Mouse (Mus musculus): Measurements from ENCODE around the gene Poc1a. TPM values are rescaled to one million over a fixed set of nuclear protein-coding genes. Genes with fewer than 3 reads are reported as not detected.

Gene Poc1a
- polyA plus RNA-seq, 1 experiment from 2014 or later: 27.8 TPM

DNA sequence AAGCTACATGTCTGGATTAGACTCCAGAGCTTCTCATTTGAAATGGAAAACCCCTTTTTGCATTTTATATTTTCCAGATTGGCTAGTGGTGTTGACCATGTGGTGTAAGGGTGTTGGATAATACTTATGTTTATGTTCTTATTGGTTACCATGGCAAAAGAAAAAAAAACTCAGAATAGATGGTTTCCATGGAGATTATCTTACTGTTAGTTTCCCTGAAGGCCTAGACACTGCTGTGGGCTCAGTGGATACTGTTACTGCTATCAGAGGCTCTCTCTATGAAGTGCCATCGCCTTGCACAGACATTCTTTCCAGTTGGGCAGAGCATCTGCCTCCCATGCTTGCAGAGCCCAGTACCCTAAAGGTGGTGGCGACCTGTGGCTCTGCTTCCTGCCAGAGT is 37.2 kb downstream of the Poc1a start:
- no peak overlapping the region for H3K9ac ChIP-seq
- no peak overlapping the region for H3K4me2 ChIP-seq
- 15% methylated on average over 2 of the region's 2 CpGs for WGBS
- peak overlapping the region; percentile 53; the same call in 1 of the 2 replicates for H3K27ac ChIP-seq (ENCODE audit: poor library complexity, severe bottlenecking)
- peak; percentile 66; the same call in 1 of the 2 replicates for ATAC-seq (ENCODE audit: insufficient number of reproducible peaks, low FRiP score)
- peaks cover 32% of the 10 kb centered on the region for H3K4me1 ChIP-seq (replicated peaks)
- no peaks in the 10 kb centered on the region for H3K27me3 ChIP-seq (replicated peaks)
- H3K9me3 ChIP-seq (replicated peaks): no peaks in the 10 kb centered on the region
- 0 out of 2 replicates have a peak, but pooled peaks cover 4% of the 10 kb centered on the region for H3K36me3 ChIP-seq
- no peak overlapping the region for H3K4me3 ChIP-seq

DNA sequence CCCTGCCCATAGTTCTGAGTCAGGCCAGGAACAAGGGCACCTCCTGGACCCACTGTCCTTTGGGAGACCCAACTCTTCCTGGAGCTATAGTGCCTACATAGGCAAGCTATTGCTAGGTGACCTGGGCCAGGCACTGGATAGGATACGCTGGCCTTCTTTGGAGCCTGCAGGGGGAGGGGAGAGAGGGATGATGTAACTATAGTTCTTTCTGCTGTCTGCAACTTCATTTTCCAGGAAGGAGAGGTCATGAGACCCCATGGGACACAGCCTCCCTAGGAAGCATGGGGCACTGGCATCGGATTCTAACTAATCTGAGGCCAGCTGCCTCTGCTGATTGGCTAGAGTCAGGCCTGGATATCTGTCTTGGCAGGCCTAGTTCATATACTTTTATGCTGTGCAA is 38.2 kb downstream of the Poc1a start:
- no peak overlapping the region for H3K4me3 ChIP-seq
- peaks cover 32% of the 10 kb centered on the region for H3K4me1 ChIP-seq (replicated peaks)
- H3K9me3 ChIP-seq (replicated peaks): no peaks in the 10 kb centered on the region
- no peak overlapping the region for H3K9ac ChIP-seq
- ATAC-seq (ENCODE audit: insufficient number of reproducible peaks, low FRiP score): peak; percentile 53; the same call in 1 of the 2 replicates
- 0 out of 2 replicates have a peak, but pooled peaks cover 4% of the 10 kb centered on the region for H3K36me3 ChIP-seq
- no peak overlapping the region for H3K4me2 ChIP-seq
- 18% methylated on average over 2 of the region's 2 CpGs for WGBS
- H3K27me3 ChIP-seq (replicated peaks): no peaks in the 10 kb centered on the region
- H3K27ac ChIP-seq (ENCODE audit: poor library complexity, severe bottlenecking): peak overlapping the region; percentile 52; the same call in 1 of the 2 replicates

DNA sequence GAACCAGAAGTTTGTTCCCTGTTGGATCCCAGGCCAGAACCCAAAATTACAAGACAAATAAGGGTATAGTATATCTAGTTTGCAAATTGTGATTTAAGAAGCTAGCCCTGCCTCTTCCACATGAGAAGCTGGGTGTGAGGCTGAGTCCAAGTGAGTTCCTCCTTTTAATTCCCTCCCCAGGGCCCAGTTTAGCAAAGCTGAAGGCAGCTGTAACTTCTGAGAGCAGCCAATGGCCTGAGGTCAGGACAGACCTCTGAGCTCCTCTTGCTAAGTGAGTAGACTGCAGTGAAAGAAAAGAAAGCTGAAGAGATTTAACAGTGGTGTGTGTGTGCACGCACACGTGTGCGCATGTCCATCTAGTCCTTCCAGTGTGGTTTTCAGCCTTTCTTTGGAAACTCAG is 41.6 kb downstream of the Poc1a start:
- no peaks in the 10 kb centered on the region for H3K9me3 ChIP-seq (replicated peaks)
- no peak for ATAC-seq (ENCODE audit: insufficient number of reproducible peaks, low FRiP score)
- H3K4me1 ChIP-seq (replicated peaks): peaks cover 26% of the 10 kb centered on the region
- no peaks in the 10 kb centered on the region for H3K27me3 ChIP-seq (replicated peaks)
- WGBS: 97% methylated on average over 3 of the region's 3 CpGs
- no peak overlapping the region for H3K4me2 ChIP-seq
- no peak overlapping the region for H3K4me3 ChIP-seq
- no peak overlapping the region for H3K9ac ChIP-seq
- no peak overlapping the region for H3K27ac ChIP-seq (ENCODE audit: poor library complexity, severe bottlenecking)
- H3K36me3 ChIP-seq: no peaks in the 10 kb centered on the region

DNA sequence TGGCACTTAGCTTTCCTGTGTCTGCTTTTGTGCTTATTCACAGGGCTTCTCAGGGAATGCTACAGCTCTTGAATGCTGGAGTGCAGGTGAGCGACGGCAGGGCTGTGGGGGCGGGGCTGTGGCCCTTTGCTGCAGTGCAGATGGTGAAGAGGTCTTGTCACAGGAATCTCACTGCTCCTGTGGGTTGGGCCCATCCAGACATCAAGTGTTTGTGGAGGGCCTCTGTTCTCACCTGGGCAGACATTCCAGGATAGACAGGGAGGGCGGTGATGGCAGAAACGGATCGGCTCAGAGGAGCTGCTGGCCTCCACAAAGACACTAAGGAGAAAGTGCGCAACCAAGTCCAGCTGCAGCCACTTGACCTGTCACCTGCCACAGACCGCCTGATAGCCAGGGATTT is 45.4 kb downstream of the Poc1a start:
- 61% methylated on average over 8 of the region's 8 CpGs for whole genome bisulfite sequencing
- no peaks in the 10 kb centered on the region for H3K9me3 ChIP-seq (replicated peaks)
- H3K4me1 ChIP-seq (replicated peaks): peaks cover 11% of the 10 kb centered on the region
- no peak for ATAC-seq (ENCODE audit: insufficient number of reproducible peaks, low FRiP score)
- no peak overlapping the region for H3K27ac ChIP-seq (ENCODE audit: poor library complexity, severe bottlenecking)
- no peak overlapping the region for H3K4me3 ChIP-seq
- H3K4me2 ChIP-seq: no peak overlapping the region
- no peaks in the 10 kb centered on the region for H3K27me3 ChIP-seq (replicated peaks)
- H3K9ac ChIP-seq: no peak overlapping the region
- peaks cover 4% of the 10 kb centered on the region for H3K36me3 ChIP-seq

DNA sequence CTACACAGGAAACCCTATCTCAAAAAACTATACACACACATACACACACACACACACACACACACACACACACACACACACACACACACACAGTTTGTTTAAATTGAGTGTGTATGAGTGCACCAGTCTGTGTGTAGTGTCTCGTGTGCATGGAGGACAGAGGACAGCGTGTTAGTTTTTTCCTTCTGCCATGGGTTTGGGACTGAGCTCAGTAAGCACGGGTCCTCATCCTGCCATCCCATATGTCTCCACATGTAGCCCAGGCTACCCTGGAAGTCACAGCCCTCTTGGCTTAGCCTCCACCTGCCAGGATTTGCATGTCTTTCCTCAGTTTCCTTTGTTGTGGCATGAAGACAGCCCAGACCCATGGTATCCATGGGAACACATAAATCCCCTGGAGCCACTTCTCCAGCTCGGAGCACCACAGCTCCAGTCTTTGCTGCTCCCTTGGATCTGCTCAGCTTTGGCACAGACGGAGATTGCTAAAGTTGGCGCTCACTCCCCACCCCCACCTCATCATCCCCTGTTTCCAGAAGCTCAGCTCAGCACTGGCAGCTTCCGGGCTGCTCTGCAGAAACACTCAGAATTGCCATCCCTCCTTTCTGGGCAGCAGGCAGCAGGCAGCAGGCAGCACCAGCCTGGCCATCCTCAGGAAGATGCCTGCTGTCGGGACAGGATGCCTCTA is 46.4 kb downstream of the Poc1a start:
- Histone ChIP-seq H3K36me3 (peaks cover 4% of the 10 kb centered on the region), H3K4me1 (replicated peaks) (peaks cover 11% of the 10 kb centered on the region), H3K9me3 (replicated peaks) (no peaks in the 10 kb centered on the region), H3K4me2 (no peak overlapping the region), H3K27ac (ENCODE audit: poor library complexity, severe bottlenecking) (no peak overlapping the region), H3K27me3 (replicated peaks) (no peaks in the 10 kb centered on the region), H3K9ac (no peak overlapping the region), H3K4me3 (no peak overlapping the region)
- 83% methylated on average over 8 of the region's 8 CpGs for WGBS
- ATAC-seq (ENCODE audit: insufficient number of reproducible peaks, low FRiP score): no peak

DNA sequence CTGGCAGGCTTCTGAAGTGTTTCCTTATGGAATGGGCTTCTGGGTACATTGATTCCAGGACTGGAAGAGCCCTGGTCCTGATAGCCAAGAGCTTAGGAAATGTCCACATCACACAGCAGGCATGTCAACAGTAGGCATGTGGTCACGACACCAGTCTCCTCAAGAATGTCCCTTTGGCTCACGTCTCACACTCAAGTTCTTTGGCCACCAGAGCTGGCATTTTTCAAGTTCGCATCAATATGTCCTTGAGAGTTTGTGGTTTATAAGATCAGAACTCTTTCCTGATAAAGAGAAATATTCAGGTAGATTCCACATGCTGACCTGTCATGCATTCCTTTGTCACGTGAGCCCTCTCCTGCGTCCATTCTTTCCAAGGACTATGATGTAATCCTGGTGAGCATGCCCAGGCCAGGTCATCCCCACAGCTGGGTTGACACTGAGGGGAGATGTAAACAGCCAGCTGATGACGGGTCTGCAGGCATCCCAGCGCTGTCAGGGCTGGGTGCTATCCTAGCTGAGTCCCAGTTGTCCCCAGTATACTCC is 47.3 kb downstream of the Poc1a start:
- no peaks in the 10 kb centered on the region for H3K27me3 ChIP-seq (replicated peaks)
- H3K36me3 ChIP-seq: peaks cover 4% of the 10 kb centered on the region
- ATAC-seq (ENCODE audit: insufficient number of reproducible peaks, low FRiP score): peak; percentile 52; the same call in 1 of the 2 replicates
- H3K27ac ChIP-seq (ENCODE audit: poor library complexity, severe bottlenecking): no peak overlapping the region
- H3K4me3 ChIP-seq: no peak overlapping the region
- peaks cover 11% of the 10 kb centered on the region; the same call in 1 of the 2 replicates for H3K4me1 ChIP-seq (replicated peaks)
- H3K9ac ChIP-seq: no peak overlapping the region
- H3K4me2 ChIP-seq: no peak overlapping the region
- WGBS: 68% methylated on average over 7 of the region's 7 CpGs
- no peaks in the 10 kb centered on the region for H3K9me3 ChIP-seq (replicated peaks)

DNA sequence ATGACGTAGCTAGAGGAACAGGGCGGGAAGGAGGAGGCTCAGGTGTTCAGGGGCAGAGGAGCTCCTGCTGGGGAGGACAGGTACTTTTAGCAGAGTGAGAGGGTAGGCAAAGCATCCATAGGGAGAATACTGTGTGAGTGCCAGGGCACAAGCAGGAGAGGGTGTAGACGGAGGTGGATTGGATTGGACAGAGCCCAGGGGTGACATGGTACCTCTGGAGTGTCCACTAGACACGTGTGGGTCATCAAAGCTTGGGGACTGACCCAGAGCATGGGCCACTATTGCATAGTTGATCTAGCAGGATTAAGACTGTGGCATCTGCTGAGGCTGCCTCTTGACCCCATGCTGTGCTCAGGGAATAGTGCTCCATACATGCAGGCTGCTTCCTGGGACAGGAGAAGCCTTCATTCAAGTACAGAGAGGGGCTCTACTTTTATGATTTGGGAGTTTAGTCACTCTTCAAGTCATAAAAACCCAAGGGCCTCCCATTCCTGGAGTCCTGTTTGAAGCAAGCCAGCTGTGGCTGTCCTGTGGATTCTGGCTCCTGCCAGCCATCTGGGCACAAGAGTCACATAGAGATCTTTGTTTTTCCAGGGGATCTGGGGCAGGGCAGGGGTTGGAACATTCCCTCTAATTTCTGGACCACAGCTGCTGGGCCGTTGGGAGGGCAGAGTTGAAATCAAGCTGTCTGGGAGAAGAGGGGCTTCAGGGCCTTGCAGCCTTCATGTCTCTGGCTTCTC is 48.1 kb downstream of the Poc1a start:
- no peak overlapping the region for H3K9ac ChIP-seq
- 74% methylated on average over 5 of the region's 5 CpGs for WGBS

DNA sequence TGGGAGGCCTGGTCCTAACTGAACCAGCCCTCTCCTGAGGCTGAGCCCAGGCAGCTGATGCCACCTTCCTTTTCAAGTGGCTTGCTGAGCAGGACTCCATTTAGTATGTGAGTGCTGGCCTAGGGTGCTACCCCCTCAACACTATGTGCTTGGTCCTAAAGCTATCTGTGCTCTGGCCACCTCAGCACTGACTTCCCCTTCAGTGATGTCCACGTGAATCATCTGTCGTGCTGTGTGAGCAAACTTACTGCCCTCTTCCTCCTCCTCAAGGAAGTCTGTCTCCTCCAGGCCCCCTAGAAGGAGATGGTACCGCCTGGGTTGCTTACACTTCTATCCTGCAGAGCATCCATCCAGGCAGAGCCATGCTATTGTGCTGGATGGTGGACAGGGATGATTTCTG is 51.9 kb downstream of the Poc1a start:
- Histone ChIP-seq H3K27ac (ENCODE audit: poor library complexity, severe bottlenecking) (no peak overlapping the region), H3K27me3 (replicated peaks) (no peaks in the 10 kb centered on the region), H3K9ac (no peak overlapping the region), H3K4me1 (replicated peaks) (peaks cover 21% of the 10 kb centered on the region), H3K4me2 (no peak overlapping the region), H3K36me3 (peaks cover 4% of the 10 kb centered on the region), H3K4me3 (no peak overlapping the region), H3K9me3 (replicated peaks) (no peaks in the 10 kb centered on the region)
- 64% methylated on average over 3 of the region's 3 CpGs for WGBS
- no peak for ATAC-seq (ENCODE audit: insufficient number of reproducible peaks, low FRiP score)

More for the DNA sequence above, 48.1 kb downstream of the Poc1a start:
- H3K4me2 ChIP-seq: no peak overlapping the region
- no peak overlapping the region for H3K4me3 ChIP-seq
- no peak overlapping the region for H3K27ac ChIP-seq (ENCODE audit: poor library complexity, severe bottlenecking)
- H3K9me3 ChIP-seq (replicated peaks): no peaks in the 10 kb centered on the region
- H3K4me1 ChIP-seq (replicated peaks): peaks cover 11% of the 10 kb centered on the region; the same call in 1 of the 2 replicates
- peaks cover 4% of the 10 kb centered on the region for H3K36me3 ChIP-seq
- no peaks in the 10 kb centered on the region for H3K27me3 ChIP-seq (replicated peaks)
- ATAC-seq (ENCODE audit: insufficient number of reproducible peaks, low FRiP score): no peak

DNA sequence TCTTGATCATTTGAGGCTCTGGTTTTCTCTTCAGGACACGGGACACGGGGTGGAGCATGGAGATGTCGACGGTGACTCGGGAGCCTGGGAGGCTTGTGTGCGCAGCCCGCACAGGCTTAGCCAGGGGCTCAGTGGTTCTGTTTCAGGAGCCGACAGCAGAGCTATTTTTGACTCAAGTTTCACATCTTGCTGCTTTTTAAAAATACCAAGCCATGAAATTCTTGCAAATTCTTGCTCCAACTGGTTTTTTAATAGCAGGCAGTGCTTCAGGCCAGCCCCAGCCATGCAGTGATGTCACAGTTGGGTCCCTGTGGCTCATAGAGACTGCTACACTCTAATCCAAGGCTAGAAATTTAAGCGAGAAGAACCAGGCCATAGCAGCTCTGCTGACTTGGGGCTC is 56.8 kb downstream of the Poc1a start:
- no peak for ATAC-seq (ENCODE audit: insufficient number of reproducible peaks, low FRiP score)
- Histone ChIP-seq H3K36me3 (no peaks in the 10 kb centered on the region; the same call in 1 of the 2 replicates), H3K9ac (no peak overlapping the region), H3K9me3 (replicated peaks) (no peaks in the 10 kb centered on the region), H3K27ac (ENCODE audit: poor library complexity, severe bottlenecking) (peak overlapping the region; percentile 12; the same call in 1 of the 2 replicates), H3K4me3 (no peak overlapping the region), H3K4me1 (replicated peaks) (peaks cover 47% of the 10 kb centered on the region), H3K4me2 (no peak overlapping the region), H3K27me3 (replicated peaks) (no peaks in the 10 kb centered on the region)
- 61% methylated on average over 9 of the region's 9 CpGs for WGBS

DNA sequence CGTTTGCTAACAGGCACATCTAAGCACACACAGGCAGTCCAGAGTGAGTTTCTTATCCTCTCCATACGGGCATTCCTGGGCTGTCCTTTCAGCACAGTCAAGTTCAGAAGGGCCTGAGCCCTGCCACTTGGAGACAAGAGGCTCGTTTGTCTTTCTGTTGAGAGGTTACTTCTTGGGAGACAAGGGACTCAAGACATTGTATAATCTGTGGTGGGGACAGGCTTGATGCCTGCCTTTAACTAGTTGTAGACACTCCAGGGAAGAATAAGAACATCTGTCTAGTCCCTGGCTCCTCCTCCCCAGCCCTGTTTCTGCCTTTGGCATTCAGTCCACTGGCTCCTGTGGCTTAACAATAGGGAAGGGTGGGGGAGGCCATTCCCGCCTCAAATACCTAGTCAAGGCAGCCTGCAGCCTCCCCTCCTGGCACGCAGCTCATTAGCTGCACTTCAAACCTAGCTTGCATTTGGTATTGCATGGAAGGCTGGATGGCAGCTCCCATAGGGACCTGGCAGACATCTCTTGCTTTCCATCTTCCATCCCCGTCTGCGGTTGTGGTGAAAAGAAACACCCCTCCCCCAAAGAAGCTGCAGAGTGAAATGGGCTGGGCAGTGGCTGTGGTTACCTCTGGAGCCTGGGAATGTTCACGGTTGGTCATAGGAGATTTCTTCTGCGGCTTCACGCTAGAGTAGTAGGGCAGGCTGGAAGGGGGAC is 57.8 kb downstream of the Poc1a start:
- peak overlapping the region; percentile 12; the same call in 1 of the 2 replicates for H3K27ac ChIP-seq (ENCODE audit: poor library complexity, severe bottlenecking)

More for the DNA sequence above, 57.8 kb downstream of the Poc1a start:
- no peaks in the 10 kb centered on the region for H3K9me3 ChIP-seq (replicated peaks)
- 0 out of 2 replicates have a peak overlapping the region, but pooled peaks have one; percentile 3 for H3K9ac ChIP-seq
- H3K4me1 ChIP-seq (replicated peaks): peaks cover 47% of the 10 kb centered on the region
- H3K27me3 ChIP-seq (replicated peaks): no peaks in the 10 kb centered on the region
- 0 out of 2 replicates have a peak, but pooled peaks have one; percentile 20 for ATAC-seq (ENCODE audit: insufficient number of reproducible peaks, low FRiP score)
- H3K36me3 ChIP-seq: no peaks in the 10 kb centered on the region; the same call in 1 of the 2 replicates
- H3K4me3 ChIP-seq: no peak overlapping the region
- WGBS: 24% methylated on average over 10 of the region's 10 CpGs
- H3K4me2 ChIP-seq: peak overlapping the region; percentile 1; the same call in 1 of the 2 replicates

Measured in heart, embryonic 12.5 days (tissue).